Mouse (Mus musculus) adrenal gland, postnatal 14 days (tissue): Measurements from ENCODE around the gene Cyp39a1. TPM values are rescaled to one million over a fixed set of nuclear protein-coding genes. Genes with fewer than 3 reads are reported as not detected.

Experiments
- DNase-seq: peaks from one replicate; pipeline ENCODE4 v3.0.0; 2021; ENCODE audit warnings: mixed read lengths
- total RNA-seq: library from RNA; stranded (reverse); gene quantifications from 2 replicates; pipeline ENCODE4 v1.2.3, GENCODE M21; 2021

The Cyp39a1 gene
- total RNA-seq, 1 experiment from 2014 or later: 12.3 TPM

DNA sequence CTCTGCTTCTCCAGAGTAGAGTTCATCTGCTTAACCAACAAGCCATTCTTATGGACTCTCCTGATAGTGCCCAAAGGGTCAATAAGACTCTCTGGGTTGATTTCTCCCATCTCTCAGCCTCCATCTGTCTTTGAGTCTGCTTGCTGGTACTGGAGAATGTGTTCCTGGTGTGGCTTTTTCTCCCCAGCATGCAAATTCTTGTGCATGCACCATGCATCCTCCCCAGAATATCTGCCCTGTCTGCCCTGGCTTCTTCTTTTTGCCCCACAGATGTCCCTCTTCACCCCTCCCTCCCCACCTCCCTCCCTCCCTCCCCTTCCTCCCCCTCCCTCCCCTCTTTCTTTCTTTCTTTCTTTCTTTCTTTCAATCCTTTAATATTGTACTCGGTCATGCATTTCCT, 10.1 kb downstream of the Cyp39a1 start:
- DNase-seq: no peak

GRCm38 (mm10) chr17:43684086-43684485, 16.9 kb downstream of the Cyp39a1 start:
- no peak for DNase-seq

DNA sequence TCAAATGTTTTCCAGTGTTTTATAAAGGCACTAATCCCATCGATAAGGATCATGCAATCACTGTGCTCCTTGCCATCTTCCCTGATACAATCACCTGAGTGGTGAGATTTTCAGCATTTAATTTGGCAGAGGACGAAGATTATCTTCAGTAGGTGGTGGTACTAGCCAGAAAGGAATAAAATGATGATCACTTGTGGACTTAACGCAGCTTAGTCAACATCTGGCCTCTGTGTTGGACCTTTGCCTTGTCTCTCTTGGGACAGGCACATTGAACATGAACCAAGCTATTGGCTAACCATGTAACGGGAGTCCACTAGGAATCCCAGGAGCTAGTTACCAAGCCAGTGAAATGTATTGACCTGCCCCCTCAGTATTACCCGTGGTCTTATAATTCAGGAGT, 17.4 kb downstream of the Cyp39a1 start:
- no peak for DNase-seq

DNA sequence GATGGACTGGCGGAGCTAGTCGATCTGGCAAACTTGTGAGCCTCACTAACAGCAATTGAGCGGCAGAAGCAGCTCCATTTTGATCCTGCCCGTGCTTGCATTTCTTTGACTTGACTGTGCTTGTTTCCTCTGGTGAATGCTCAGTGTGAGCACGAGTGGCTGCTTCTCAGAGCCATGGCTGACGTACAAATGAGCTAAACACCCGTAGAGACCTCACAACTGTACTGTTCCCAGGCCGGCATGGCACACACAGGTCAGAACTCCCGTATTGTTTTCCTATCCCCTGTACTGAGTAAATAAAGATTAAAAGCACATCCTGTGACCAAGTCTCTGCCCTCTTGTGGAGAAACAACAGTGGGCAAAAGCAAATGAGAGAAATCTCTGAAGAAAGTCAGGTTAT, 22.4 kb downstream of the Cyp39a1 start:
- no peak for DNase-seq

DNA sequence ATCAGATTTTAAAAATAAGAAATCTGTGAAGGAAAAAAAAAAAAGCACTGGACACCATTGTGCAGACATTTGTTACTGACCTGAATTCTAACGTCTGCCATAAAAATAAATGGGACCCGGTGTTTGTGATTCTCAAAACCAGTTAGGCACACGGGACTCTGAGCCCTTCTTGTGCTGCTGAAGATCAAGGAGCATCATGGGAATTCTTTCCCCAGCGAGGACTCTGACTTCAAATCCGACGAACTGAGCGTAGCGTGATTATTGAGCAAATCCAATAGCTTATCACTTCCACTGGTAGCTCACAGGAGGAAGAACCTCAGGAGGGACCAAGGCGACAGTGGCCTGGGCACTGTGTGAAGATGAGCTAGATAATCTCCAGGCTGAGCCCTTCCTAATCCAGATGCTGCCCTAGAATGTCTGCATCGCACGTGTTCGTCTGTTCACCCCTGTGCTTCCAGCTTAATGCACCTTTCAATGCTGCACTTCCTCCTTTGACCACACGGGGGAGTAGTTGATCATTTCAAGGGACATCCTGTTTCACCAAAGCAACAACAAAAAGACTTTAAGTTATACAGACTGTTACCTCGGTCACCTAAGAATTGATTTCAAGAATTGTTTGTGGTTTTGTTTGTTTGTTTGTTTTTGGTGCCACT, 31.9 kb downstream of the Cyp39a1 start:
- peak; percentile 82 for DNase-seq

DNA sequence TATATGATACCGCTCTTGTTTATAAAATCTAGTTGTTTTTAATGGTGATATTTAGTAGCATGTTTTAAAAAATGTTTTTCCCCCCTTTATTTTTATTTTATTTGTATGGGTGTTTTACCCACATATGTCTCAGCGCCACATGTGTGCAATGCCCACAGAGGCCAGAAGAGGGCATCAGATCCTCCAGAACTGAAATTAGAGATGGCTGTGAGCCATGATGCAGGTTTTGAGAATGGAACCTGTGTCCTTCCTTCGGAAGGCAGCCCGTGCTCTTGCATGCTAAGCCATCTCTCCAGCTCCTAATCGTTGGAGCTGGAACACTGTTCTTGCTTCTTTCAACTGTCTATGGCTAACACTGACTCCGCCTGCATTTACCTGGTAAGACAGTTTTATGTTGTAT, 33.8 kb downstream of the Cyp39a1 start:
- DNase-seq: peak; percentile 67

- no peak for DNase-seq
Measured at GRCm38 (mm10) chr17:43704216-43704930, 37.1 kb downstream of the Cyp39a1 start.

GRCm38 (mm10) chr17:43706749-43707148, 39.5 kb downstream of the Cyp39a1 start:
- no peak for DNase-seq

GRCm38 (mm10) chr17:43707254-43707653, 40.0 kb downstream of the Cyp39a1 start:
- DNase-seq: no peak

GRCm38 (mm10) chr17:43711557-43712352, 44.5 kb downstream of the Cyp39a1 start:
- no peak for DNase-seq

DNA sequence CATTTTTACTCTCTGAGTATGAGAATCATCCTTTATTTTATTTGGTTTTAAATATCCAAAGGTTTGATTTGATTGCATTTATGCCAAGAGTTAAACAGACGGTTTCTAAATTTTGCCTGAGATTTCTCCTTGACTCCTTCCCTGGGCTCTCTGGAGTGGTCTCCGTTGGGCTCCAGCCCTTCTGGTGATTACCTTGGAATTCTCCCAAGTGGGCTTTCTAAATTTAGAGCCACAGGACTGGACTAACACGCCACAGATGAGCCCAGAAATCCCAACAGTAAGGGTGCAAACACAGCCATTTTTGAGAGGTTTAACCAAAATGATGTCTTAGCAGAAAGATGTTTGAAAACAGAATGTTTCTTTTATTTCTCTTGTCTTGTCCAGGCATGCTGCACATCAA, 47.0 kb downstream of the Cyp39a1 start:
- no peak for DNase-seq

DNA sequence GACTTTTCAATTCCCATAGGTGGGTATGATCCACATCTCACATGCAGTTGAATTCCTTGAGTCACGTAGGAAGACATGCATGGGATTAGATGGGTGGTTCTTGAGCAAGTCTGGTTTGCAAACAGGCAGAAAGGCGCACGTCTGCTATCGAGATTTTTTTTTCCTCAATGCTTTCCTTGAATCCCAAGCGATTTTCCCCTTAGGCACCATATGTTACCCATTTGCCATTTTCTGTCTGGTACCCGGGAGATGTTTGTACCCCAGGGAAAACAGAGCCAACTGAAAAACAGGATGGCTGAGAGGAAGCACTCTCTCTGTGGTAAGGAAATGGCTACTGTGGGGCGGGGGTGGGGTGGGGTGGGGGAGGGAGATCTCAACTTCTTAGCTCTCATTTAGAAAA, 49.4 kb downstream of the Cyp39a1 start:
- no peak for DNase-seq

- DNase-seq: no peak
Measured at GRCm38 (mm10) chr17:43719401-43719800, 52.2 kb downstream of the Cyp39a1 start.

DNA sequence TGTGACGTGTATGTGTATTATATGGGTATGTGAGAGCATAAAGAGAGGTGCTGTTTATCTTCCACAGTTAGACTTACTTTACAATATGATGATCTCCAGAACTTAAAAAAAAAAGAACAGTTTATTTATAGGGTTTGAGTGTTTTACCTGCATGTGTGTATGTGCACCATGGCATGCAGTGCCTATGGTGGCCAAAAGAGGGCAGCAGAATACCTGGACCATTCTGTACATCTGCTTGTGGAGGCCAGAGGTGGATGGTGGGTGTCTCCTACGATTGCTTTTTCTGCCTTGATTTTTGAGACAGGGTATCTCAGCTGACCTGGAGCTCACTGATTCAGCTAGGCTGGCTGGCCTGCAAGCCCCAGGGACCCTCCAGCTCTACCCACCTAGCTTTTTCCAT, 57.3 kb downstream of the Cyp39a1 start:
- DNase-seq: no peak

GRCm38 (mm10) chr17:43731327-43731726, 64.1 kb downstream of the Cyp39a1 start:
- DNase-seq: no peak

DNA sequence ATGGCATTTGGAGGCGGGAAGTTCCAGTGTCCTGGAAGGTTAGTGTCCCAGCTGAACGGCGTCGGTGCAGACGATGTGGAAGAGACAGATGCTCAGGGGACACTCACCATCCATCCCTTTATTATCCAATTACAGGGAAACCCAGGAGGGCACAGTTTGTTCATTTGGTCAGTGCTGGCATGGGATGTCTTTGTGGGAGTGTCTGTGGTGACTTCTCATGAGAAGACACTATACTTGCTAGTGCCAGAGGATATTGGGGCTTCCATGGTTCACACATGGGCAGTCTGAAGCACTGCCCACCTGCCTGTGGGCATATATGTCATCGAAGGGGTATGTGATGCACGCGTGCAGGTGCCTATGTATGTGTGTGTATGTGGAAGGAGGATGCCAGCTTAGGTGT, 64.8 kb downstream of the Cyp39a1 start:
- DNase-seq: no peak

DNA sequence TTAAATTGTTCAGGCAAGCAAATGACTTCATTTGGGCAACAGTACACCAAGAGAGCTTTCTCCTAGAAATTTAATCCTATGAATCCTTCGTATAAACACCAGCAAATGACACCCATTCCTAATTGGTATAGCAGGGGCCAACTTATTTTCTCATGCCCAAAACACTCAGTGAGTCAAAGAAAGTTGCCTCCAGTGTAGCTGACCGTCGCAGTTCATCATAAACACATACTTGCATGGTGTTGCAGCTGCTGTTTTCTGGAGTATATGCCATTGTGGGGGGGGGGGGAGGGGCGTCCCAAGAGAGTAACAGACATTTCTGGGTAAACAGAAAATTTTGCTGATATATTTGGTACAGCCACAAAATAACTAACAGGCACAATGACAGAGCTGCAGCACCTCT, 67.0 kb downstream of the Cyp39a1 start:
- no peak for DNase-seq

DNA sequence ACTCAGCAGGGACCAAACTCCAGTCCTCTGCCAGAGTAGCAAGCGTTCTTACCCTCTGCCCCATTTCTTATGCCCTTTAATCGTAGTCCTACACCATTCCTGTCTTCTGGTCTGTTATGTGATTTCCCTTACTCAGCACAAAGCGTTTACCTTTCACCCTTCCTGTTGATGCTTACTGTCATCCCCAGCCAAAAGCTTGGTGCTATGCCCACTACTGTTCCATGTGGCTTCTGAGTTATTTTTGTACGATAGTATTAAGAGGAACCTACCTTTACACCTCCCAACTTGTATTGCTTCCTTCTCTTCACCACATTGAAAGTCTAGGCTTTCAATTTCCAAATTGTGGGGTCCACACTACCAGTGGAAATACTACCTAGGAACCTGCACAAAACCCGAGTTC, 76.7 kb downstream of the Cyp39a1 start:
- no peak for DNase-seq

DNA sequence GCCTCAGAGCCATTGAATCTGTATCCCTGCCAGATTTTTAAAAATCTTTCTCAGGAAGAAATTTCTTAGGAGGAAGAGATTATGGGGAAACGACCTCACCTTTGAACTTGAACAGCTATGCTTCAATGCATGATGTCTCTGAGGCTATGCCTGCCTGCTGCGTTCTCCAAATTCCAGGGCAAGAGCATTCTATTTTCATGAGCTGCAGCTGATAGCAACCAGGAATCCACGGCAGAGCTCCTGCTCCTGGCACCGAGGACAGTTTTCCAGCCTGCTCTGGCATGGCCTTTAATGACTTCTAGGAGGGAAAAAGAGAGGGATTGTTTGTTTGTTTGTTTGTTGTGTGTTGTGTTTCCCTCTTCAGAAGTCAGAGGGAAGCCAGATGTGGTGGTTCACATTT, 77.2 kb downstream of the Cyp39a1 start:
- no peak for DNase-seq

DNA sequence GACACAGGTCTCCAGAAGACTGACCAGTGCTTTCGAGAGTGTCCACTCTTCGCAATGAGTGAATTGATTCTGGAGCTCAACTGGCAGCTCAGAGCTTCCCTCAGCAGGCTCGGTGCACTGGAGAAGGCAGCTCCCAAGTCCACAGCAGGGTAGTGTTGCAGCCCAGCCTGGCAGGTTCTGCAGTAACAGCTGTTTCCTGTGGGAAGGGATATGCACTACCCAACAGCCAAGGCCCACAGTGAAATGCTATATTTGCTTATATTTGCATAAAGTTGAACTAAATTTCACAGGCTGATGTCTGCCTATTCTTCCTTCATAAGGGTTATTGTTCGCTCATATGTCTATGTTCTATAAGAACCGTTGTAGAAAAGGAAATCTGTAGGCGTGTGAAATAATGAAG, 83.9 kb downstream of the Cyp39a1 start:
- DNase-seq: no peak

DNA sequence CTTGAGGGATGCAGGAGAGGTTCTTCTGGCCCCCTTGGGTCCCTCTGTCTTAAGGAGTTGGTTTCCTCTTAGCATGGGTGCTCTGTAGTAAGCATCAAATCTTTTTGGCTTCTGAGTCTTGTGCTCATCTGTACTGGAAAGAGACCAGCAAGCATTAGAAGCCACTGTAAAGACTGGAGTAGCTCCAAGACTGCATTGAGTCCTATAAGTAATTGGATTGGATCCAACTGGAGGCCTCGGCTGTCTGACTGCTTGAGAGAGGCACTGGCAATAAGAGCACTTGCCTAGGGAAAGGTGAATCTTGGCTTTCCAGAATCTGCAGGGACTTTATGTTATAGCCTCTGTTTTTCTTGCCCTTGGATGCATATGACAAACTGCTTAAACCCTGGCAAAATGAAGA, 85.6 kb downstream of the Cyp39a1 start:
- DNase-seq: no peak

DNA sequence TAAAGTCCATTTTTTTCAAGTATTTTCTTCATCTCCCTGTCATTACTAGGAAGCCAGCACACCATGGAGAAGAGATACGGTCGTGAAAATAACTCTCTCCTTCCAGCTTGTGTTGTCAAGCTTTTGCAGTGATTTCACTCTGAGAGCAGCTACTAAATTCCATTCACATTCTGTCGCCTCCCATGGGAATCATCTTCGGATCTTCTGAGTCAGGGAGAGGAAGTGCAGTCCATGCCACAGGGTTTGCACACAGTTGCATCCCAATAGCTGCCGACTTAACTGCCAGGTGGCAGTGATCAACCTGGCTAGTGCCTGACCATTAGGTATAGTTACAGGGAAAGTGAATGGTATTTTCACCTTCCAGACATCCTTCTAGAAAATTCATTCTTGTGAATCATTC, 87.5 kb downstream of the Cyp39a1 start:
- no peak for DNase-seq

- DNase-seq: peak; percentile 33
Measured at GRCm38 (mm10) chr17:43758607-43759259, 91.5 kb downstream of the Cyp39a1 start.
